ENCODE assay signal across 7 mouse cellular contexts in genomic region chr6:54719686-54720310, GRCm38 (mm10). TPM values are rescaled to one million over a fixed set of nuclear protein-coding genes. Genes with fewer than 3 reads are reported as not detected.
DNase-seq lines count a peak whose midpoint lies in the region; ATAC-seq lines count a peak whose summit lies in the region.

No protein-coding gene starts in this region.

- no peak for DNase-seq in neural tube, embryonic 10.5 days (ENCODE audit: extremely low spot score, low spot score)
- DNase-seq in cerebellum, postnatal 25 days, result peak; percentile 53 to 54
- peak; percentile 33 to 73 for DNase-seq in layer of hippocampus, adult 18-20 months (ENCODE audit: low spot score in 2 of 2)
- DNase-seq in right cerebral cortex, postnatal 4 days, result peak; percentile 34
- no peak for DNase-seq in embryo, embryonic 11 days
- DNase-seq in urinary bladder, adult 2 months (ENCODE audit: low spot score), result no peak

- H3K36me3 ChIP-seq in neural tube, embryonic 13.5 days, result no peaks in the 10 kb centered on the region

- no peak overlapping the region for H3K9ac ChIP-seq in neural tube, embryonic 13.5 days

- H3K4me3 ChIP-seq in neural tube, embryonic 13.5 days, result no peak overlapping the region

- 0 out of 2 replicates have a peak, but pooled peaks have one; percentile 27 for ATAC-seq in neural tube, embryonic 13.5 days (ENCODE audit: low read depth)

- no peak overlapping the region for H3K27ac ChIP-seq in neural tube, embryonic 13.5 days (replicated peaks)

- H3K9me3 ChIP-seq in neural tube, embryonic 13.5 days, result no peaks in the 10 kb centered on the region

- H3K4me2 ChIP-seq in neural tube, embryonic 13.5 days, result no peak overlapping the region

- H3K4me1 ChIP-seq in neural tube, embryonic 13.5 days (replicated peaks), result peaks cover 18% of the 10 kb centered on the region; the same call in 1 of the 2 replicates

- H3K27me3 ChIP-seq in neural tube, embryonic 13.5 days, result no peaks in the 10 kb centered on the region

- 57% methylated on average over 14 of the region's 14 CpGs for WGBS in neural tube, embryonic 13.5 days

RNA-seq across cellular contexts. Expression of gene Mturn, which starts 38.4 kb away (rescaled TPM):
- 60.5 and 63.4 TPM in 2 replicates for polyA plus RNA-seq in neural tube, embryonic 13.5 days (2015; fragmentation: Nextera tagmentation; extraction: Ambion mirVana)
- total RNA-seq in layer of hippocampus, adult 18-20 months (2021), result 100 to 1,000 TPM; 159 to 165 TPM
- 18.2 and 22.2 TPM in 2 replicates for polyA plus RNA-seq in urinary bladder, adult 2 months (2012; rRNA removed)

Comparison
In these comparisons a context has a peak if more than half of its experiments do, and no peak if none do; other contexts are left out.
1. DNase-seq: peak in cerebellum, postnatal 25 days (2 of 2), layer of hippocampus, adult 18-20 months (2 of 2) and right cerebral cortex, postnatal 4 days (single experiment); none in neural tube, embryonic 10.5 days (single experiment), embryo, embryonic 11 days (single experiment) and urinary bladder, adult 2 months (single experiment).